Mouse (Mus musculus): Measurements from ENCODE around the gene Bptf. TPM values are rescaled to one million over a fixed set of nuclear protein-coding genes. Genes with fewer than 3 reads are reported as not detected.
"Not testable (repeated sequence)": the region's sequence is repeated elsewhere in the genome, so short reads cannot be mapped to it uniquely, and the experiment has no call there.

Gene Bptf
- polyA plus RNA-seq, 1 experiment from 2014 or later, result 32.9 TPM

DNA sequence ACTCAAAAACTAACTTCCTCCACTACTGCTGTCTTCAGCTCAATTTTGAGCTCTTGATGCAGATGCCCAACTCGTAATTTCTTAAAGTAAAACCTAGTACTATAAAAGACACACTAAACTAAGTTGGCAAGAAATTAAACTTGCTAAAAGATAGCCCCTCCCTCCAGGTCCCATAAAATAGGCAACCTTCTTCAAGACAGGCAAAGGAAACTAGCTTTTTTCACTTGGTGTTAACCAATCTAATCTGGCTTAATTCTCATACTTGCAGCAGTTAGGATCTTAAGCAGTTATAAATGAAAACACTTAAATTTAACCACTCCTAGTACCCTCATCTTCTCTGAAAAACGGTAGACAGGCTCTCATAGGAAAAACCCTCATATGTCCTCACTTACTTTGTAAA, 2.3 kb downstream of the Bptf start:
- H3K27ac ChIP-seq (ENCODE audit: low read depth, low read length), result no peak overlapping the region
- H3K4me3 ChIP-seq (ENCODE audit: low read depth, low read length), result peak overlapping the region; percentile 86
- H3K27me3 ChIP-seq (replicated peaks; ENCODE audit: control insufficient read depth, insufficient read depth, low read length), result no peaks in the 10 kb centered on the region
- DNase-seq (ENCODE audit: low spot score), result no peak
- no peaks in the 10 kb centered on the region for H3K36me3 ChIP-seq (ENCODE audit: control insufficient read depth, insufficient read depth, low read length)
- peak overlapping the region; percentile 86 for H3K4me2 ChIP-seq (ENCODE audit: low read length)
- 33% methylated on average over 2 of the region's 2 CpGs for WGBS
- peaks cover 17% of the 10 kb centered on the region for H3K4me1 ChIP-seq (ENCODE audit: control insufficient read depth, insufficient read depth, low read length)
- peak overlapping the region; percentile 95 for H3K9ac ChIP-seq (ENCODE audit: low read length)
- H3K9me3 ChIP-seq (replicated peaks; ENCODE audit: control insufficient read depth, low read length), result no peaks in the 10 kb centered on the region
- no peak for ATAC-seq

DNA sequence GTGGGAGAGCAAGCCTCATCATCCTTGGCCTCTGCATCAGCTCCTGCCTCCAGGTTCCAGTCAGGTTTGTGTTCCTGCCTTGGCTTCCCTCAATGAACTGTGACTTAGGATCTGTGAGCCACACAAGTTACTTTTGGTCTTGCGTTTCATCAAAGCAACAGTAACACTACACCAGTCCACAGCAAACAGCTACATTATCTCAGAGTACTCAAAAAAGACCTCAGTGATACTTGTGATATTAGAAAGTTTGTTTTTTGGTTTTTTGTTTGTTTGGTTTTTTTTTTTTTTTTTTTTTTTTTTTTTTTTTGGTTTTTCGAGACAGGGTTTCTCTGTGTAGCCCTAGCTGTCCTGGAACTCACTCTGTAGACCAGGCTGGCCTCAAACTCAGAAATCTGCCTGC, 5.2 kb downstream of the Bptf start:
- peaks cover 17% of the 10 kb centered on the region for H3K4me1 ChIP-seq (ENCODE audit: control insufficient read depth, insufficient read depth, low read length)
- H3K4me2 ChIP-seq (ENCODE audit: low read length); H3K36me3 ChIP-seq (ENCODE audit: control insufficient read depth, insufficient read depth, low read length); ATAC-seq; H3K9me3 ChIP-seq (replicated peaks; ENCODE audit: control insufficient read depth, low read length); H3K27ac ChIP-seq (ENCODE audit: low read depth, low read length); DNase-seq (ENCODE audit: low spot score); H3K4me3 ChIP-seq (ENCODE audit: low read depth, low read length); H3K27me3 ChIP-seq (replicated peaks; ENCODE audit: control insufficient read depth, insufficient read depth, low read length); H3K9ac ChIP-seq (ENCODE audit: low read length): not testable (repeated sequence)
- WGBS, result 93% methylated on average over 1 of the region's 2 CpGs

GRCm38 (mm10) chr11:107125011-107125410, 6.9 kb downstream of the Bptf start:
- 90% methylated on average over 4 of the region's 4 CpGs for WGBS
- Histone ChIP-seq H3K4me3 (ENCODE audit: low read depth, low read length) (no peak overlapping the region), H3K27me3 (replicated peaks; ENCODE audit: control insufficient read depth, insufficient read depth, low read length) (no peaks in the 10 kb centered on the region), H3K36me3 (ENCODE audit: control insufficient read depth, insufficient read depth, low read length) (no peaks in the 10 kb centered on the region), H3K9me3 (replicated peaks; ENCODE audit: control insufficient read depth, low read length) (no peaks in the 10 kb centered on the region), H3K4me1 (ENCODE audit: control insufficient read depth, insufficient read depth, low read length) (peaks cover 17% of the 10 kb centered on the region), H3K4me2 (ENCODE audit: low read length) (no peak overlapping the region), H3K9ac (ENCODE audit: low read length) (no peak overlapping the region), H3K27ac (ENCODE audit: low read depth, low read length) (no peak overlapping the region)
- DNase-seq (ENCODE audit: low spot score), result no peak
- ATAC-seq, result no peak

- ATAC-seq, result no peak
- H3K27ac ChIP-seq (ENCODE audit: low read depth, low read length), result no peak overlapping the region
- no peak overlapping the region for H3K9ac ChIP-seq (ENCODE audit: low read length)
- H3K9me3 ChIP-seq (replicated peaks; ENCODE audit: control insufficient read depth, low read length), result no peaks in the 10 kb centered on the region
- H3K4me1 ChIP-seq (ENCODE audit: control insufficient read depth, insufficient read depth, low read length), result peaks cover 11% of the 10 kb centered on the region
- DNase-seq (ENCODE audit: low spot score), result no peak
- no peak overlapping the region for H3K4me3 ChIP-seq (ENCODE audit: low read depth, low read length)
- no peaks in the 10 kb centered on the region for H3K27me3 ChIP-seq (replicated peaks; ENCODE audit: control insufficient read depth, insufficient read depth, low read length)
- 39% methylated on average over 7 of the region's 7 CpGs for WGBS
- H3K36me3 ChIP-seq (ENCODE audit: control insufficient read depth, insufficient read depth, low read length), result no peaks in the 10 kb centered on the region
- no peak overlapping the region for H3K4me2 ChIP-seq (ENCODE audit: low read length)
Measured at GRCm38 (mm10) chr11:107124327-107124731, 7.6 kb downstream of the Bptf start.

DNA sequence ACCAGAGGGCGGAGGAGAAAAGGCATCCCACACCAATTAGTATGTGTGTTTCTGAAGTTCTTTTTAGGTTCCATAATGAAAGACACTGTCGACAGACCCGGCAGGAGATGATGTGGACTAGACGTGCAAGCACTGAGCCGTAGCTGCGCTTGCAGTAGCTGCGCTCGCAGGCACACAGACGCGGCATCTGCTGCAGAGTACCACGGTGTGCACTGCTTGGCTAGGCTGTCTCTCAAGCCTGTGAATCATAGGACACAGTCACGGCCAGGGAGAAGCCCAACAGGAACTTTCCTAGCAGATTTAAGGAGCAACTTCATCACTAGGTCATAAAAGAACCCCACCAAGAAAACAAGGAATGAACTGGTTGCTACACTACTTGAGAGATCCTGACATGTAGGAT, 14.1 kb downstream of the Bptf start:
- Histone ChIP-seq H3K36me3 (ENCODE audit: control insufficient read depth, insufficient read depth, low read length) (no peaks in the 10 kb centered on the region), H3K27ac (ENCODE audit: low read depth, low read length) (no peak overlapping the region), H3K4me2 (ENCODE audit: low read length) (no peak overlapping the region), H3K27me3 (replicated peaks; ENCODE audit: control insufficient read depth, insufficient read depth, low read length) (no peaks in the 10 kb centered on the region), H3K9me3 (replicated peaks; ENCODE audit: control insufficient read depth, low read length) (no peaks in the 10 kb centered on the region), H3K4me3 (ENCODE audit: low read depth, low read length) (no peak overlapping the region), H3K4me1 (ENCODE audit: control insufficient read depth, insufficient read depth, low read length) (peaks cover 7% of the 10 kb centered on the region), H3K9ac (ENCODE audit: low read length) (no peak overlapping the region)
- ATAC-seq (no peak), DNase-seq (ENCODE audit: low spot score) (no peak)
- WGBS, result 75% methylated on average over 12 of the region's 12 CpGs

DNA sequence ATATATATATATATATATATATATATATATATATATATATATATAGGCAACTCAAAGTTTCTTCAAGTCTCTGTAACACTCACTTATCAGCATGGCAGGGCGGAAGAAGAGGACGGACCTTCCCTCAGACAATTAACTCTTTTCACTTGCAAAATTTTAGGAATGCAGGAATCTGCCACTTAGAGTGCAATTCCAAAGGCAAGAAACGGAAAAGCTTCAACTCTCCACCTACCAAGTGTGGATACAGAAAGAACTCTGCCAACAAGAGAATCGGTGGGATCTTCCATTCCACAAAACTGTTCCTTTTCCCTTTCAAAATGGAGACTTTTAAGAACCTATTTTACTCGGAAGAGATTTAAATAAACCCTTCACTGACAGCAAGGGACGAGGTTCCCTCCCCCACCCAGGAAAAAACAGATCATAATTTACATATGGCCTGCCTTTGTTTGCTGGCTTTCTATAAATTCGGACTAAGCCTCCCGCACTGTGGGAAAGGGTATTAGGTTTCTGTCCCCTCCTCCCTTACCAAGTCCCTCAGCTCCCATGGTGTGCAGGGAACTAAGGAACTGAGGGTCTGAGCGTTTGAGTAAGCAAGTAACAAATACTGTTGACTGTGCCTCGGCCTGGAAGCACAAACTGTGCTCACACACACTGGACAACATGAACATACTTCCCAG, 17.9 kb downstream of the Bptf start:
- Histone ChIP-seq H3K27ac (ENCODE audit: low read depth, low read length) (0 out of 2 replicates have a peak overlapping the region, but pooled peaks have one; percentile 16), H3K4me1 (ENCODE audit: control insufficient read depth, insufficient read depth, low read length) (peaks cover 7% of the 10 kb centered on the region), H3K9me3 (replicated peaks; ENCODE audit: control insufficient read depth, low read length) (no peaks in the 10 kb centered on the region), H3K9ac (ENCODE audit: low read length) (peak overlapping the region; percentile 5; the same call in 1 of the 2 replicates), H3K4me3 (ENCODE audit: low read depth, low read length) (no peak overlapping the region), H3K27me3 (replicated peaks; ENCODE audit: control insufficient read depth, insufficient read depth, low read length) (no peaks in the 10 kb centered on the region), H3K36me3 (ENCODE audit: control insufficient read depth, insufficient read depth, low read length) (peaks cover 21% of the 10 kb centered on the region), H3K4me2 (ENCODE audit: low read length) (no peak overlapping the region)
- 20% methylated on average over 10 of the region's 10 CpGs for WGBS
- DNase-seq (ENCODE audit: low spot score) (peak; percentile 24), ATAC-seq (no peak)

DNA sequence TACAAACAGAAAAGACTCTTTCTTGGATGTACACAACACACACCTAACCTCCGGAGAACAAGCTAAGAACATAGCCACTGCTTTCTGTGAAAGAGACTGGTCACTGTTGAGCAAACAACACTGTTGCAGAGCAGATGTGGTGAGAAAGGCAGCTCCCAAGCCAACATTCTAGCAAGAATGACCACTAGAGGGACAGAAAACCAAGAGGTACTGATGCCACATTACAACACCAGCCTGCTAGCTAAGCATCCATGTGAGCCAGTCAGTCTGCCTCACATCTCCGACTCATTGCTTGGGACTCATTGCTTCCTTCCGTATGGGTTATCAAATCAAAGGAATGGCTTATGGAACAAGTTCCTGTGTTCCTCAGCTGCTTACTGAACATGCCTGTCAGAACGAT, 18.8 kb downstream of the Bptf start:
- no peak for ATAC-seq
- peak; percentile 53 for DNase-seq (ENCODE audit: low spot score)
- Histone ChIP-seq H3K27me3 (replicated peaks; ENCODE audit: control insufficient read depth, insufficient read depth, low read length) (no peaks in the 10 kb centered on the region), H3K9me3 (replicated peaks; ENCODE audit: control insufficient read depth, low read length) (no peaks in the 10 kb centered on the region), H3K4me2 (ENCODE audit: low read length) (no peak overlapping the region), H3K4me3 (ENCODE audit: low read depth, low read length) (no peak overlapping the region), H3K9ac (ENCODE audit: low read length) (no peak overlapping the region), H3K4me1 (ENCODE audit: control insufficient read depth, insufficient read depth, low read length) (peaks cover 7% of the 10 kb centered on the region), H3K27ac (ENCODE audit: low read depth, low read length) (no peak overlapping the region), H3K36me3 (ENCODE audit: control insufficient read depth, insufficient read depth, low read length) (peaks cover 21% of the 10 kb centered on the region)
- WGBS, result 69% methylated on average over 4 of the region's 4 CpGs

GRCm38 (mm10) chr11:107109669-107110068, 22.3 kb downstream of the Bptf start:
- H3K9ac ChIP-seq (ENCODE audit: low read length), result no peak overlapping the region
- no peak overlapping the region for H3K4me2 ChIP-seq (ENCODE audit: low read length)
- H3K9me3 ChIP-seq (replicated peaks; ENCODE audit: control insufficient read depth, low read length), result no peaks in the 10 kb centered on the region
- H3K36me3 ChIP-seq (ENCODE audit: control insufficient read depth, insufficient read depth, low read length), result peaks cover 21% of the 10 kb centered on the region
- WGBS, result 93% methylated on average over 8 of the region's 8 CpGs
- no peaks in the 10 kb centered on the region for H3K27me3 ChIP-seq (replicated peaks; ENCODE audit: control insufficient read depth, insufficient read depth, low read length)
- H3K4me3 ChIP-seq (ENCODE audit: low read depth, low read length), result no peak overlapping the region
- no peak overlapping the region for H3K27ac ChIP-seq (ENCODE audit: low read depth, low read length)
- no peak for ATAC-seq
- peaks cover 7% of the 10 kb centered on the region for H3K4me1 ChIP-seq (ENCODE audit: control insufficient read depth, insufficient read depth, low read length)
- no peak for DNase-seq (ENCODE audit: low spot score)

DNA sequence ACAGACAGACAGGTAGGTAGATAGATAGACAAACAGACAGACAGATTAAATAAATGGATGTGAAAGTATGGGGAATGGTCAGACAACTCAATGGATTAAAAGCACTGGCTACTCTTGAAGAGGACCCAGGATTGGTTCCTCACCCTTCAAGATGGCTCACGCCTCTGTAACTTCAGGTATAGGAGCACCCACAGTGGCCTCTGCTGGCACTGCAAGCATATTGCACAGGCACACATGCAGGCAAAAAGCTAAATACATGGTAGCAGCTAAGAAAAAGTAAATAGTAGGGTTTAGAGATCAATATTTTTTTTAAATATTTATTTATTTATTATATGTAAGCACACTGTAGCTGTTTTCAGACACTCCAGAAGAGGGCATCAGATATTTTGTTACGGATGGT, 23.0 kb downstream of the Bptf start:
- Histone ChIP-seq H3K36me3 (ENCODE audit: control insufficient read depth, insufficient read depth, low read length) (peaks cover 21% of the 10 kb centered on the region), H3K4me2 (ENCODE audit: low read length) (no peak overlapping the region), H3K27me3 (replicated peaks; ENCODE audit: control insufficient read depth, insufficient read depth, low read length) (no peaks in the 10 kb centered on the region), H3K9ac (ENCODE audit: low read length) (no peak overlapping the region), H3K4me1 (ENCODE audit: control insufficient read depth, insufficient read depth, low read length) (no peaks in the 10 kb centered on the region; the same call in 1 of the 2 replicates), H3K27ac (ENCODE audit: low read depth, low read length) (no peak overlapping the region), H3K9me3 (replicated peaks; ENCODE audit: control insufficient read depth, low read length) (no peaks in the 10 kb centered on the region), H3K4me3 (ENCODE audit: low read depth, low read length) (no peak overlapping the region)
- ATAC-seq (no peak), DNase-seq (ENCODE audit: low spot score) (no peak)
- WGBS, result 88% methylated on average over 2 of the region's 2 CpGs
